Mouse (Mus musculus) bone marrow macrophage, adult 2 months (primary cell): ENCODE data around the gene Hnf4a.

Experiments used
- CTCF ChIP-seq: IDR thresholded peaks from 2 replicates; pipeline ENCODE4 v1.5.1; 2012; ENCODE audit warnings: low read depth, mild to moderate bottlenecking, low read length, moderate library complexity
- POLR2A ChIP-seq: IDR thresholded peaks from 2 replicates; pipeline ENCODE4 v1.6.1; 2012; ENCODE audit warnings: mild to moderate bottlenecking, low read depth, low read length, borderline replicate concordance

DNA sequence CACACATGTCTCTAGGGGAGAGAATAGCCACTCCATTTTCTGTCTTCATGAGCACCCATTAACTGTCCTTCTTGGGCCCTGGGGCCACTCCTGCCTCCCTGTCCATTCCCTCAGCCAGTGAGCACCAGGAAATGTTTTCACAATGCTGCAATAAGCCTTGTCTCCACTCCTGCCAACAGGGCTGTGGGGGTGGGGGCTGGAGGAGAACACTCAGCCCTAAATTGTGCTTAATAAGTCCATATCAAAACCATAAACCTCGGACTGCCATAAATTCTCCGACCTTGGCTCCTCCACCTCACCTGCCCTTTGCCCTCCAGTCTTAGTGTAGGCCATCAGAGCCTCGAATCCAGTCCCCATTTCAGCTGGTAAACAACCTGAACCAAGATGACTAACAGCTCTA, 67.7 kb downstream of the Hnf4a start:
- no peak for TF ChIP-seq CTCF
- no peak for TF ChIP-seq POLR2A
